Mouse (Mus musculus) frontal cortex, postnatal 14 days (tissue): Measurements from ENCODE around the gene Glis2.

ENCODE experiments used
- DNase-seq, 2 experiments: peaks; one replicate each; pipeline ENCODE4 v3.0.0; 2022; ENCODE audit warnings: low spot score in 2 of 2

Gene Glis2

DNA sequence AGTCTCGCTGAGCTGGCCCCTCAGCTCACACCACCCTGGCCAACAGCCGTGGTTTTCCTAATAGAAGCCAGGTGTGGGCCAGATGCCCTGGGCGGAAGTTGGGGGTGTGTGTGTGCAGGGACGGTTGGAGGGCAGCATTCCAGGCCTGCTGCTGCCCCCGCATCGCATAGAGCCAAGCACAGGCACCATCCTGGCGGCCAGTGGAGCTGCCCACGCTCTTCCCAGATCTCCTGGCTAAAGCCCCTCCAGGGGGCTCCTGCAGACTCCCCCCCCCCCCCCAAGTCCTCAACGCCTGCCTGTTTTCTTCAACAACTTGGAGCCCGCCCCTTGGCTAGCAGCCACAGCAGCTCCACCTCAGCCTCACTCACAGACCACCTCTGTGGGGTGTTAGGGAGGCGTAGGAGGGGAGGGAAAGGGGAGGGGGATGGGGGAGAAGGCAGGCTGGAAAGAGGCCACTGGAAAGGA is 64.3 kb downstream of the Glis2 start:
- no peak for DNase-seq

DNA sequence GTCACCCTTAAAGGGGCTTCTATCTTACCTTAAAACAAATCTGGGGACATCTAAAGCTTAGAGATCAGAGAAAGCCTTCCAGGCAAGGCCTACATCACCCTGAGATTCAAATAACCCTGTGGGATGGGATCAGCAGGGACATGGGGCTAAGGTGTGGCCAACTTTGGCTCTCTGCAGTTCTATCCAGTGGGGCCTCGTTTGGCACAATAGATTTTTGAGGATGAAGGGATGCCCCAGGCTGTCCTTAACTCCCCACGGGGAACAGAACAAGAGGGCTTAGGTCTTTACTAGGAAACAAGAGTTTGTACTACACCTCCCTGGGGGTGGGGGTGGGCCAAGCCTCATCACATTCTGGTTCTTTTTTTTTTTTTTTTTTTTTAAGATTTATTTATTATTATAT is 64.8 kb downstream of the Glis2 start:
- no peak for DNase-seq

- DNase-seq = no peak
Observed at GRCm38 (mm10) chr16:4661605-4662004, 67.1 kb downstream of the Glis2 start.

DNA sequence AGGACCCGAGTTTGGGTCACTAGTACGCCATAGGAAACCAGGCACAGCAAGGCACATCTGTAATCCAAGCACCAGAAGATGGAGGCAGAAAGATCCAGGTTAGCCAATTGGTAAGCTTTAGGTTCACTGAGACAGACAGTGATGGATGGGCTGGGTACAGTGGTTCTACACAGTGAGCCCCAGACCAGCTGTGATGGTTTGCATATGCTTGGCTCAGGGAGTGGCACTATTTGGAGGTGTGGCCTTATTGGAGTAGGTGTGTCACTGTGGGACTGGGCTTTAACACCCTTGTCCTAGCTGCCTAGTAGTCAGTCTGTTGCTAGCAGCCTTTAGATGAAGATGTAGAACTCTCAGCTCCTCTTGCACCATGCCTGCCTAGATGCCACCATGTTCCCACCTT is 69.3 kb downstream of the Glis2 start:
- DNase-seq = no peak

DNA sequence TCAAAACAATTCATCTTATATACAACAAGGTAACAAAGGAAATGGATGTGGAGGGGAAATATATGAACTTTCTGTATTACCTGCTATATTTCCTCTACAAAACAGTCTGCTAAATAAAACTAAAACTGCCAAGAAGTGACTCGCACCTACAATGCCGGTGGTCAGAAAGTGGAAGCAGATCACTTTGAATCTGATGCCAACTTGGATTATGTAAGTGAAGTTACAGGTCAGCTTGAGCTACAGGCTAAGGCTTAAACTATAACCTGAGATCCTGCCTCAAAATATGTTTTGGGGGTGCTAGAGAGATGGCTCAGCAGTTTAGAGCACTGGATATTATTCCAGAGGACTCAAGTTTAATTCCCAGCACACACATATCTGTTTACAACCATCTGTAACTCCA is 71.2 kb downstream of the Glis2 start:
- no peak for DNase-seq

GRCm38 (mm10) chr16:4667190-4667808 is 72.8 kb downstream of the Glis2 start:
- DNase-seq = peak; percentile 55 to 84

- DNase-seq = no peak
Observed at GRCm38 (mm10) chr16:4670317-4670716, 75.8 kb downstream of the Glis2 start.

DNA sequence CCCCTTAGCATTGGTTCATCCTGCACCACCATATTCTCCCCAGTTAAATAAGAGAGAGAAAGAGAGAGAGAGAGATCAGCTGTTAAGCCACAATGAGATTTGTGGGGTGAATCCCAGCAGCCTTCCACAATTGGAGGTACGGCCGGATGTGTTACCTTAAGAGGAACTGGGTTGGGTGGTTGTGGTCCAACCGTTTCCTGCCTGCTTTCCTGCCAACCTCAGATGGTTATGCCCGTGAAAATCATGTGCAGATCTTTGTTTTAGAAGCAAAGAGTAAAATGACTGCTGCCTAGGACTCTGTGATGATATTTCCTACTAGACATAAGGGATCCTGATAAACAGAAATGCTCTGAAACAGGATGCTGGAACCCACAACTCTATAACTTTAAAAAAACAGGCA is 79.6 kb downstream of the Glis2 start:
- no peak for DNase-seq
